Mouse (Mus musculus) layer of hippocampus, adult 2 months (tissue): ENCODE measurements around the gene Disp3. TPM values are rescaled to one million over a fixed set of nuclear protein-coding genes. Genes with fewer than 3 reads are reported as not detected.

Source experiments
- DNase-seq, 2 experiments: peaks; one replicate each; pipeline ENCODE4 v3.0.0; 2022; ENCODE audit warnings: low spot score in 2 of 2
- H3K27ac ChIP-seq: fragments of 200-600 bp; 2 replicates; pipeline ENCODE4 v1.8.1; 2022
- H3K4me3 ChIP-seq: fragments of 200-600 bp; 2 replicates; pipeline ENCODE4 v1.8.1; 2022; ENCODE audit warnings: mild to moderate bottlenecking
- CTCF ChIP-seq: fragments of 200-600 bp; conservative IDR thresholded peaks from 2 replicates; pipeline ENCODE4 v1.8.1; 2022; ENCODE audit warnings: antibody characterized with exemption, mild to moderate bottlenecking, moderate library complexity
- total RNA-seq, 2 experiments: library from RNA; stranded (reverse); gene quantifications; 2 replicates each; pipeline ENCODE4 v1.2.3; 2021

Gene Disp3
- total RNA-seq, 2 experiments from 2014 or later: 38.9 to 40.7 TPM

DNA sequence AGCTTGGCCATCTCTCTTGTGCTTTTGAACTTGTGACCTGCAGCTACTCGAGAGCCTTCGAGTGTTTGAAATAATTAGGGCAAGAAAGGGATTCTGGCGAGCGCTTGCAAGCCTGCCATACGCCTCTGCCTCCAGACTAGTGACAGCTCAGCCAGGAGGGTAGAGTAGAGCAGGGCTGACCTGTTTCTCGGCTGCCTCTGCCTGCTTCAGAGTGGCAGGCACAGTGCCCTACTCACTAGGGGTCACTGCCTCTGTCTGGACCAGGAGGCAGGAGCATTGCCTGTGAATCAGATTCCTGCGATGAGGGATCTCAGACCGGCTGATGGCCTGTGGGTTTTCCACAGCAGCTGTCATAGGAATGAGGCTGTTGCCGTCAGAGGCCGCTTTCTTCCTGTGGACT, 55.1 kb downstream of the Disp3 start:
- no peak overlapping the region for H3K27ac ChIP-seq
- no peak for TF ChIP-seq CTCF

DNA sequence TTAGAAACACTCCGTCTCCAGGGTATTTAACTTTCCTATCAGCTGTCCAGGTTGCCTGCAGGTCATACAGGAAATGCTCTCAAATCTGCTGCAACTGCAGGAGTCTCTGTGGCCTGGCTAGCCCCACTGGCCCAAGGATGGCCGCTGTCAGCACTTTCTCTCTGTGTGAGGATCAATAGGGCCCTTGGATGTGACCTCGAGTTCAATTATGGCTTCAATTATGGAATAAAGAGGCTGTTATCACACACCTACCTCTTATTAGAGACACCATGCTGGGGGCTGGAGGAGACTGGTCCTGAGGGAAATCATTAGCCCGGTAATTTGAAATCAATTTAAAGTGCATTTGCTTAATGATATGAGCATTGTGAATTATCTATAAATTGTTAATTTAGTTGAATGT, 55.6 kb downstream of the Disp3 start:
- no peak for TF ChIP-seq CTCF

More for the DNA sequence above, 55.1 kb downstream of the Disp3 start:
- DNase-seq: no peak
- no peak overlapping the region for H3K4me3 ChIP-seq

DNA sequence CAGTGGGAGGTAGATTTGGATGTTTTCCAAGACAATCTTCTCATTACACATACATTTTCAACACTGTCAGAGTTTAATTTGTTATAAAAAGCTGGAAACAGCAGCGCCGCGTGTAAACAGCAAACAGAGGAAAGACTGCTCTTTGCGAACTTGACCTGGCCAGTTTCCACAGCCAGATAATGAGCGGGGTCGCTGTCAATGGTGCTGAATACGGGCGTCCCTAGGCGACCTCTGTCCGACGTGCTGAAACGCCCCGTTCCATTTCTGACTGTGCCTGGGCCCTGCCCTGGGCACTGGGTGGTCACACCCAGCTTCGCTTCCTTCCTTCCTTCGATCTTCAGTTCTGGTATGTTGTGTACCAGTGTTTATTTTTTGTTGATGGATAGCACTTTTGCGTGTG, 58.1 kb downstream of the Disp3 start:
- Histone ChIP-seq H3K27ac (no peak overlapping the region), H3K4me3 (no peak overlapping the region)
- no peak for DNase-seq
- TF ChIP-seq CTCF: no peak

More for the DNA sequence above, 55.6 kb downstream of the Disp3 start:
- no peak for DNase-seq
- Histone ChIP-seq H3K4me3 (no peak overlapping the region), H3K27ac (no peak overlapping the region)

DNA sequence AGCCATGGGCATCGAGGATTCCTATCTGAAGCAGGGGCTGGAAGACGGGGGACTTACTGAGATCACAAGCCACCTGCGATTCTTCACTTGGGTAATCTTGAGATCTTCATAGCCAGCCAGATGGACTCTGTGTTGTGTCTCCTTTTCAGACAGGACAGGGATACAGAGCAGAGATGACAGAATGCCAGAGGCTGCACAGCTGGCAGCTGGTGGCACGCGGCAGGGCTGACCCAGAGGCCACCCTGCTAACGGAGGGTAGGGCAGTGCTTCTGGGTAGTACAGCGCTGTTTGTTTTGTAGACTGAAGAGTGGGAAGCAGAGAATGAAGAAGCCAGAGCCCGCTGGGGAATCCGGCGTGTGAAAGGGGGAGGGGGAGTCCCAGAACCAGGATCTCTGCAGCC, 64.8 kb downstream of the Disp3 start:
- Histone ChIP-seq H3K27ac (no peak overlapping the region), H3K4me3 (no peak overlapping the region)
- DNase-seq: no peak
- TF ChIP-seq CTCF: no peak

DNA sequence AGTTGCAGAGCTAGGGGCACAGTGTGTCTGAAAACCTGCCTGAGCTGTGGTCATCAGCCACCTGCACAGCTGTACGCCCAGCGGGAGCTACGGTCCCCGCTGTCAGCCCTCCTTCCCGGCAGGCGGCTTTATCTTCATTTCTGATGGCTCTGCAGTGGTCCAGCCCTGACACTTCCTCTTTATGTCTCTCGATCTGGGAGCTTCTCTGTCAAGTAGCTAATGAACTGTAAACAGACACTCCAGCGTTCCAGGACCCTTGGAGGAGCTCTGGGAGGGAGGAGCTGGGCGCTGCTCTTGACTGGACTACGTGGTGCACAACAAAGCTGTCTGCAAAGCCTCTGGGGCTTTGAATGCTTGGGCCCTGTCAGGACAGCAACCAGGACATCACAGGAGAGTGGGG, 67.1 kb downstream of the Disp3 start:
- Histone ChIP-seq H3K4me3 (no peak overlapping the region), H3K27ac (no peak overlapping the region)
- no peak for TF ChIP-seq CTCF
- no peak for DNase-seq

DNA sequence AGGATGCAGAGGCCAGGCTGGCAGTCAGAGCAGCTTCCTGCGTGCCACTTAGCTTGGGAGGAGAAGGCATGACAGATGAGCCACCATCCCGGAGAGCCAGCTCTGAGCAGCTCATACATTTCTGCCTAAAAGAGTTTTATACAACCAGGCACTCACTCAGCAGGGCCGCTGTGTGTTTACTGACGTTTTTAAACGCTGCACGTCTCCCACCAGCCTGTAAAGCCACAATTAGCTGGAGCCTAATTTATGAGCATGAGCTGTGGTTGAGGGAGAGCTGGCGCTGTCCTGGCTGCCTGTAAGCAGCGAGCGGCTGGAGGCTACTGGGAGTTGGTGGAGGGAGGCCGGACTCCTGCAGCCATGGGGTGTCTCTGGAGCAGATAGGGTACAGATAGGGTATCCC, 69.5 kb downstream of the Disp3 start:
- DNase-seq: peak in 1 of 2 experiments; percentile 35
- no peak overlapping the region for H3K4me3 ChIP-seq
- peak overlapping the region; percentile 41; the same call in 1 of the 2 replicates for H3K27ac ChIP-seq
- TF ChIP-seq CTCF: no peak

DNA sequence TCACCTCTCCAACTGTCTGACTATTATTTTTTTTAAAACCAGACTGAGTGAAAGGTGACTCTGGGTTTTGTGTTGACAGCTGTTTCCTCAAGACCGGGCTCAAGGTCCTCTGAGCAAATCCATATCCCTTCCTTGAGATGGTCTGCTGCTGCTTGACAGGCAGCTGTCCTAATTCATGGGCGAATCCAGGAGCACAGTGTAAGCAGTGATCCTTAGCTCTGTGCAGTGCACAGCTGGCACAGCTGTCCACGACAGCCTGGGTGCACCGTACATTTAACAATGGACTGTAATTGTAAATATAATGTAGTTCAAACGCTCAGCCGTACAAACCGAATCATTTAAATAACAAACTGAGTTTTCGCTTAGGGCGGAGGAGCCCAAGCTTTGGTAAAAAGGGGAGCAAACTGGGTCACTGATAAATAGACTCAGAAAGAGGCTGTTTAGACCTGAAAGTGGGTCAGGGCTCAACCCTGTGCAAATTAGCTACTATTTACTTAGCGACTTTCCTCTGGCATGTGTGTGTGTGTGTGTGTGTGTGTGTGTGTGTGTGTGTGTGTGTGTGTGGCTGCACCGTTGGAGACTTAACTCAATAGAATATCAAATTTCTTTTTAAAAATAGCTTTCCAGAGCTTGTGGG, 72.4 kb downstream of the Disp3 start:
- DNase-seq: no peak
- Histone ChIP-seq H3K4me3 (no peak overlapping the region), H3K27ac (peak overlapping the region; percentile 89)
- no peak for TF ChIP-seq CTCF

DNA sequence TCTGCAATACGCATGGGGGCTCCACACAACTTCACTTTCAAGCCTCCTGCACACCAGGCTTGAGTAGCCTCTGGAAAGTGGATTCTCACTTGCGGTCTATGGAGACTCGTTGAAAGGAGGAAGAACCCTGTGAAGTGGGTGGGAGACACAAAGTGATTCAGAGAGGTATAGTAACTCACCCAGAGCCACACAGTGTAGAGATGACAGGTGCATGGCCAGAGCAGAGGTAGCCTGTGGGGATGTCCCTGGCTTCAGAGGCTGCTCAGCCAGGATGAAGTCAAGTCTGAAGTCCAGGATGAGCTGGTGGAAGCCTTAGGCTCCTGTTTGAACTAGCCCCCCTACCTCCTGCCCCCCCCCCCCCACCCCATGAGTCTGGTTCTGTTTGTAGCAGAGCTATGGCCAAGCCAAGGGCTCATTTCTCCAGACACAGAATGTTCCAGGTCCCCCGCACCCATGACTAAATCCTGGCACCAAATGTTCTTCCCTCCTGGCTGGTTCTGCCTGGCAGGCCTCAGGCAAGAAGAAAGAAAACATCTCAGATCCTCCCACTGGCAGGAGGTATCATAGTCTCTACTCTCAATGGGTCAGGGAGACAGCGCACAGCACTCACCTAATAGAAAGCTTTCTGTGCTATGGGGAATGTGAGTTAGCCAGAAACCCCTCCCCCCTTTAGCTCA, 73.2 kb downstream of the Disp3 start:
- H3K27ac ChIP-seq: peak overlapping the region; percentile 89
- peak; percentile 78 to 87 for DNase-seq
- peak overlapping the region; percentile 13; the same call in 1 of the 2 replicates for H3K4me3 ChIP-seq
- TF ChIP-seq CTCF: no peak

DNA sequence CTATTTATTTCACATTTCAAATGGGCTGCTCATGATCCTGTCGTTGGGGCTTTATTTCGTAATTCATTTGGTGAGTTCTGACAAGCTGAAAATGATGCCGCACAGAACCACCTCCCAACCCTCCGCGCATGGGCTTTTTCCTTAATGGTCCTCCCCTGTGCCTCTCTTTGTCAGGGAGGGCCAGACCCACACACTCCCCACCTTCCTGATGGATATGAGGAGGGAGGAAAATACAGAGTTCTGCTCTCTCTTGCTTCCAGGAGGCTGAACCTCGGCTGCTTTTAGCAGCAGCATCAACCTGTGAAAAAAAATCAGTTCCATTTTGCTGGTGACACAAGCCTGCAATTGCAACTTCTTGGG, 82.9 kb downstream of the Disp3 start:
- no peak for DNase-seq
- TF ChIP-seq CTCF: no peak
- H3K4me3 ChIP-seq: no peak overlapping the region
- no peak overlapping the region for H3K27ac ChIP-seq

DNA sequence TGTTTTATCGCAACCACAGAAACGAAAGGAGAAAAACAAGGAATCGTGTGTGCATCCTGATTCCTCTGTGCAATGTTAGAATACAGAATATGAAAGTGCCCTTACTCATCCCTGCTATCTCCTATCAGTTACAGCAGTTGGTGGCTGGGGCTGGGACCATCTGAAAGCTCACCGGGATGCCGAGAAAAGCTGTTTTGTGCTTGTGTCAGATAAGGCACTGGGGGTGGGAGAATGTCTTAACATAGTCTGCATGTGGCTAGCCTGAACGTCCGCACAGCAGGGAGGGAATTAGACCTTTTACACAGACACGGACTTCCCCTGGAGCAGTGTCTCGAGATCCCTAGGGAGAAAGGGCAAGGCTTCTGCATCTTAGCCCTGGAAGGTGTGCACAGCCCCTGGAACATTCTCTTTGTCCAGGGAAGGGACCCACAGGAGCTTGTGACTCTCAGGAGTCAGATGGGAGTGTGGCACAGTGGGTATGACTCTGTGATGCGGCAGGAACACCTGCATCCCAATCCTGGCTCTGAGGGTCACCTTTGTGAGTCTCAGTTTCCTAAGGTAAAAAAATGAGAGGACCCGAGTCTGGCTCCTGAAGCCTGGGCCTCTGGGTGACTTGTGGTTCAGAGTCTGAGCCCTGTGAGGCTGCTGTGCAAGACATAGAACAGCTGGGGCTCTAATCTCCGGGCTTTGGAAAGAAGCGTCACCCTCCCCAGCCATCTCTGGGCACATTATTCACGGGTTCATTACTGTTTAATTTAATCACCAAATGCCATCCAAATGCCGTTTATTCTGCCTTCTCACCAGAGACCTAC, 83.5 kb downstream of the Disp3 start:
- DNase-seq: no peak
- Histone ChIP-seq H3K4me3 (no peak overlapping the region), H3K27ac (no peak overlapping the region)
- no peak for TF ChIP-seq CTCF

DNA sequence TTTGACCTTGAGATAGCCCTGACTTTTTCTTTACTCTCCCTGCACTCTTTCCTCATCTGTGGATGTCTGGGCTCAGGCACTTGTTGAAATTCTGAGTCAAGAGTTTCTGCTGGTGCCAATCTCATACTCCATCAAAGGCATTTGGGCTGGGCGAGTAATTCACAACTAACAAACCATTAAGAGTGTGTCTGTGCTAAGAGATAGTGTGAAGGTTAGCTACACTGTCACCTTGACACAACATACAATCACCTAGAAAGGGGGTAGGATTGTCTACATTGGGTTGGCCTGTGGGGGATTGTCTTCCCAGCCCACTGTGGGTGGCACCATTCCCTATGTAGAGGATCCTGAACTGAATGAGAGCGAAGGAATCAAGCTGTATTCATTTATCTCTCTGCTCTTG, 84.2 kb downstream of the Disp3 start:
- Histone ChIP-seq H3K27ac (no peak overlapping the region), H3K4me3 (no peak overlapping the region)
- no peak for TF ChIP-seq CTCF
- no peak for DNase-seq

DNA sequence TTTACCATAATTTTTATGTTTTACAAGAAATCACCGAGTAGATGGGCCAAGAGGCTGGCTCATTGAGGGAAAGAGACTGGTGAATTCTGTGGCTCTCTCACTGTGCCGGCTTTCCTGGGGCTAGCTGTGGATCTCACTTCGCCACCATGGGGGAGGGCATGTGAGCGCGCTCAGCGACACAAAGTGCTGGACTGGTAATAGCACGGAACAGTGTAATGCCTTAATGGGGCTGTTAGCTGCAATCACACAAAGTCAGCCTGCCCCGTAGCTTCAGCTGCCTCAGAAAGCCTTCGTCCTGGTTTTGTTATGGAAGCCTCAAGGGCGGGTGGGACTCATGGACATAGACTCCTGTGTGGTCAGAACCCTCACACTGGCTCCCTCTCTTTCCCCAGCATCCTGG, 89.0 kb downstream of the Disp3 start:
- DNase-seq: no peak
- TF ChIP-seq CTCF: no peak
- no peak overlapping the region for H3K4me3 ChIP-seq
- no peak overlapping the region for H3K27ac ChIP-seq

DNA sequence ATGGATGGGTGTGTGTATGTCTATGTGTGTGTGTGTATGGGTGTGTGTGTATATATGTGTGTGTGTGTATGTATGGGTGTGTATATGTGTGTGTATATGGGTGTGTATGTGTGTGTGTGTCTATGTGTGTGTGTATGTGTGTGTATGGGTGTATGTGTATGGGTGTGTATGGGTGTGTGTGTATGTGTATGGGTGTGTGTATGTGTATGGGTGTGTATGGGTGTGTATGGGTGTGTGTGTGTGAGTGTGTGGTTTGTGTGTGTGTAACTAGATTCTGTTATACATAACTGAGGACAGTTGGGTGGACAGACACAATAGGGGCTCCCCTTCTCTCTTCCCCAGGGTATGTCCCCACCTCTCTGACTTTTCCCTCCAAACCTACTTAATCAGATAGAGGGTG, 93.4 kb downstream of the Disp3 start:
- DNase-seq: no peak
- no peak for TF ChIP-seq CTCF
- Histone ChIP-seq H3K4me3 (no peak overlapping the region), H3K27ac (no peak overlapping the region)
